Mouse (Mus musculus): ENCODE data around the gene Uqcrfs1. TPM values are rescaled to one million over a fixed set of nuclear protein-coding genes. Genes with fewer than 3 reads are reported as not detected.

The Uqcrfs1 gene
- total RNA-seq, 2 experiments from 2014 or later: 580 to 597 TPM

DNA sequence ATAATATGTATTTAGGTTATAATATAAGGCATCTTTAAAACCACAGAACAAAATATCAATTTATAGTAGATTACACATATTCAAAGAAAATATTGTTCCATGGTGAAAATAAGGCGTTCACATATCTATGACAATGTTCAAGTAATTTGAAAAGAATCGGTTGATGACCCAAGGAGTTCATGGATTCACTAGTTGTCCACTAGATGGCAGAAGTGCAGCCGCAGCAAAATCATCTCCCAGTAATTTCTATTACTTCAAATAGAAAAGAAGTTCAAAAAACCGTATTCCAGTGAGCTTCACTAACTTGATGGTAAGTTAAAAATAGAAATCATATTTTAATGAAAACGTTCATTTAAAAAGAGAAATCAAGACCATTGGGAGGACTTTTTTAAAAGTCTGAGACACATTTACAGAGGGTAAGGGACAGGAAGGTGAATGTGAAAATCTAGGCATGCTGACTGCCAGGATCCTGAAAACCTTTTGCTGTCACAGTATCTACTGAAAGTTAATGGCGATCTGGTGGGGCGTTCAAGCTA, 43.2 kb downstream of the Uqcrfs1 start:
- DNase-seq: no peak

Other genes with a start within 250 kb of the Uqcrfs1 start
- gene Agtr1a, start 208.9 kb downstream of the Uqcrfs1 start, total RNA-seq (2021): 1 to 10 TPM; 3.6 to 4.4 TPM
- gene Dusp22, start 114.6 kb upstream of the Uqcrfs1 start, total RNA-seq (2021): 10 to 100 TPM; 44.9 to 50.5 TPM
- gene Irf4, start 203.9 kb upstream of the Uqcrfs1 start, total RNA-seq (2021): 1 to 10 TPM in 1 of 2 experiments, under 1 TPM in 1; 0.28 to 1.4 TPM

All from gastrocnemius, postnatal 25 days (tissue).